Mouse (Mus musculus) brain, embryonic 14.5 days (tissue): ENCODE data around the gene Gm12830. TPM values are rescaled to one million over a fixed set of nuclear protein-coding genes. Genes with fewer than 3 reads are reported as not detected.
A peak's percentile ranks its signal among the peaks of the same experiment; 100 is the strongest.

ENCODE experiments used
- DNase-seq: peaks from one replicate; pipeline ENCODE4 v3.0.0-alpha.2; 2011; ENCODE audit warnings: low read depth
- CTCF ChIP-seq: fragments of 200-500 bp; IDR thresholded peaks from 2 replicates; pipeline ENCODE4 v1.5.1; 2012; ENCODE audit warnings: inconsistent platforms, mild to moderate bottlenecking, moderate library complexity, borderline replicate concordance; ENCODE audit not compliant: insufficient read depth, insufficient read length; ENCODE audit errors: extremely low read depth
- POLR2A ChIP-seq: fragments of 200-500 bp; IDR thresholded peaks from 2 replicates; pipeline ENCODE4 v1.6.1; 2012; ENCODE audit warnings: mild to moderate bottlenecking, inconsistent platforms, borderline replicate concordance; ENCODE audit not compliant: poor library complexity, insufficient read depth, insufficient read length, severe bottlenecking; ENCODE audit errors: extremely low read depth
- polyA plus RNA-seq: library from polyadenylated mRNA; depleted of rRNA; stranded (reverse); fragments of >200 nt; gene quantifications from 2 replicates; pipeline ENCODE4 v1.2.3, GENCODE M21; 2012; rRNA removed

Gene Gm12830
- not detected in 2 replicates for polyA plus RNA-seq

DNA sequence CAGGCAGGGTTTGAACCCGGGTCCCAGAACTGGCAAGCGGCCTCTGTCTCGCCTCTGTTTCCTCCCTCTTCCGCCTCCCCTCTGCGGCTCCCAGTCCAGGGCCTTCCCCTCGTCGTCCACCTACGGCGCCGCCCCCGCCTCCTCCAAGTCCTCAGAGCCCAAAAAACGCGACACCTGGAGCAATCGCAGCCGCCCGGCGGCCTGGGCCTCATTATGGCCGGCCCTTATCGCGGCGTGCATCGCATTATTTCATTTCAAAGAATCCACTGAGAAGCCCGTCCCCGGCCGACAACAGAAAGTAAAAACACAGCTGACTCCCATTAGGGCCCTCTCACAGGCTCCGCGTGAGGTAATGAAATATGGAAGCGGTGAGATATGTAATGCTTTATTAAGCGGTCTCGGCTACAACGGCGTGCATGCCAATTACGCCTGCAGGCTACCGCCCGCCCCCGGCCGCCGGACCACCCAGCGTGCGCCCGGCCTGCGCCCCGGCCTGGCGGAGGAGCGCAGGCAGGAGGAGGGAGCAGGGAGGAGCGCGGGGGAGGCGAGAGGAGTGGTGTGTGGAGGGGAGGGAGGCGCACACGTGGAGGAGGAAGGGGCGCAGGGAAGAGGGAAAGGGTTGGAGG, at the start of gene Gm12830:
Gene Gm12830, plus strand, starts transcription at position 156 of the 626 bp plus-strand sequence.
- DNase-seq, result peak; percentile 84
- TF ChIP-seq POLR2A (no peak), CTCF (no peak)

DNA sequence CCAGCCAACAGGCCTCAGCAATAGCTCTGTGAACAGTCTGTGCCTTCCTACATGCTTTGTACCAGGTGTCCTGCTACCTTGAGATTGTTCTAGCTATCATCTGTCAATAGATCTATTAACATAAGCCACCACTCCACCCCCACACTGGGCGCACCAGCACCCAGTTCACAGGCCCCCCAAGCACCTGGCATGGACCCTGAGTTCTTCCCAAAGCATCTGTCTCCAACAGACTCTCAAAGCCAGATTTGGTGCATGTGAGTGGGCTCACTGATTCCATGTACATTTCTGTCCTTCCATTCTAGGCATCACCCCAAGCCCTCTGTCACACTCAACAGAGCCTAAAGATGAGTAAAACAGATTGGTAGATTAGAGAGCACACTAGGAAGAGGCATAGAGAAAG, 48.2 kb upstream of the Gm12830 start:
- no peak for DNase-seq
- TF ChIP-seq POLR2A (no peak), CTCF (no peak)

DNA sequence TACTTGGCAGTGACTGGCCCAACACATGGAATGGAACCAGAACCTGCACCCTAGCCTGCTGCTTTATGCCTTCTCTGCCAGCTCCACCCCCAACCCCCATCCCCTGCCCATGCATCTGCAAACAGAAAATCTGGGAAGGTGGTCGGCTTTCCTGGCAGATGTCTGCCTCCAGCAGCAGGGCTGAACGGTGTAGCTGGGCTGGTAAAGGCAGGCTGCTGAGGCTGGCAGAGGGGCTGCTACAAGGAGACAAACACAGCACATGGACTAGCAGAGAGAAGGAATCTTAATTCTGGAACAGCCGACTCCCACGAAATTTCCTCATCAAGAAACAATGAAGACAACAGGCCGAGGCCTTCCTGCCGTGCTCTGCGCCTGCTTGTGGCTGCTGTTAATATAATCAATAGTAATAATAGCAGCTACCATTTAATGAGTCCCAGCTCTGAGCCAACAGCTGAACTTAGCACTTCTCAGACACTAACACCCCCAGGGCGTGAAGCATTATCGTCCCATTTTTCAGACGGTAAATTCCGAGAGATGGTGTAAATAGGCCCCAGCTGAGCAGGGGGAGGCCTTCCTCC, 43.8 kb upstream of the Gm12830 start:
- peak; percentile 27 for DNase-seq
- no peak for TF ChIP-seq POLR2A
- no peak for TF ChIP-seq CTCF

DNA sequence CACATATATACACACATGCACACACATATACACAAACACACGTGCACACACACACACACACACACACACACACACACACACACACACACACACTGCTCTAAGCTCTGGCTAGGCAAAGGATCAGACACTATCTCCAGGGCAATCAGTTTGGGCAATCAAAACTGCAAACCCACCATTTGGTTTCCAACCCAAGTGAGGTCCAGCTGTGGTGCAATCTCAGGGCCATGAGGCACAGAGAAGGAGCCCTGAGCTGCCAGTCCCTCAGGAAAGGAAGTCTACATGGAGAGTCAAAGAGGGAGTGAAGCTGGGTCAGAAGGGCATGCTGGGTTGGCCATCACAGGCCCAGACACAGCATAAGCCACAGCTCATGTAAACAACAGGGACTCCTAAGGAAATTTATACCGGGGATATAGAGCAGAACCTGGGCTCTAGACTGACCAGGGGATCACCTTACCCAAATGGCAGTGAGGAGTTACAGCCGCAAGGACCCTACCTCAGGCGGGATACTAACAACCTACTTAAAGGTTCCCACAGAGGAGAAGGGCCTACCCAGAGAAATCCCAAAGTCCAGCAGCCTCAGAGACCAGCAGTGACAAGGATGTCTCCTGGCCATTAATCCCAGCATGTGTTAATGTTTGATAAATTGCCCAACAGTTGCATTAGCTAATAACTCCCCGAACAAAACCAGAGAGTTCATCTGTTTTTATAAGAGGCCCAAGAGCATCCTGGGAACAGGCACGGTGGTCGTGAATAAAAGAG, 42.6 kb upstream of the Gm12830 start:
- TF ChIP-seq CTCF (no peak), POLR2A (no peak)
- DNase-seq, result no peak

DNA sequence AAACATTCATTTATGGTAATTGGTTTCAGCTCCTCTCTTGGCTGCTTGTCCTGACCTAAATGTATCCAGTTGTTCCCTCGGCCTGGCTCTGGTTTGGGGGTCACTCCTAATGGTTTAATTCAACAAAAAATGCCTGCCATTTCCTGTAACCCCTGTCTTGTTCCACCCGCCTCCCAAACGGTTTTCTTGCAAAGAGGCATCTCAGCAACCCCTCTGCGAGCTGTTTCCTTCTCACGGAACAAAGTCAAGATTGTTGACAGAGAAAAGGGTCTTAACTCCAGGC, 42.1 kb upstream of the Gm12830 start:
- TF ChIP-seq POLR2A (no peak), CTCF (no peak)
- DNase-seq, result peak; percentile 7

DNA sequence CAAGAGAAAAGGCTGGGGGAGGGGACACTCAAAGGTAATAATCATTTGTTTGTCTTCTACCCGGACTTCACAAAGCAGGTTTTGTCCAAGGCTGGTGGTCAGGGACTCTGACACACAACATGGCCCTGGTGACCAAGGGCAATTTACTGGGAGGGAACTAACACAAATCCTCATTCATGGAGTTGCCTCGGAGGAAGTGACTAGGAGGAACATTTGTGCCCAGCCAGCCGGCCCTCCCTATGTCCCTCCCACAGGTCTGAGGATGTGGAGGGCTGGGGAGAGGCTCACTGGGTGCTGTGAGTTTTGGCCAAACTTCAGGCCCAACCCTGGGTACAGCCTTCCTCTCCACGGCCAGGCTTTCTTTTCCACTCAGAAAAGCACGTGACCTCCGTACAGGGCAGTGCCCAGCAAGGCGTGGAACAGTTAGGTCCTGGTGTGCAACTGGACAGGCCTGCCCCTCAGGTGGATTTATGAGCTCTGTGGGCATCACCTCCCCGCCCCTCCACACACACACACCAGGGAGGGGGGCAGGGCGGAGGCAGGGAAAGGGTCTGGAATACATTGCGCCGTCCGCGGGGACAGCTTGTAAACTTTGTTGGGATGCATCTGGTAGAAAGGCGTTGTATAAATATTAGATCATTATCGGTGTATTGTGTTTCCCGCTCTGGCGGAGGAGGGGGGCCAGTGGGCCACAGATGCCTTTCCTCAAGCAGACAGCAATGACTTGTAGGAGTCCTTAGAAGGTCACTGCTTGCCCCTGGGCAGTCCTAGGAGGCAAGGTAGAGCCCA, 41.6 kb upstream of the Gm12830 start:
- DNase-seq, result peak; percentile 22
- TF ChIP-seq CTCF, result no peak
- no peak for TF ChIP-seq POLR2A

DNA sequence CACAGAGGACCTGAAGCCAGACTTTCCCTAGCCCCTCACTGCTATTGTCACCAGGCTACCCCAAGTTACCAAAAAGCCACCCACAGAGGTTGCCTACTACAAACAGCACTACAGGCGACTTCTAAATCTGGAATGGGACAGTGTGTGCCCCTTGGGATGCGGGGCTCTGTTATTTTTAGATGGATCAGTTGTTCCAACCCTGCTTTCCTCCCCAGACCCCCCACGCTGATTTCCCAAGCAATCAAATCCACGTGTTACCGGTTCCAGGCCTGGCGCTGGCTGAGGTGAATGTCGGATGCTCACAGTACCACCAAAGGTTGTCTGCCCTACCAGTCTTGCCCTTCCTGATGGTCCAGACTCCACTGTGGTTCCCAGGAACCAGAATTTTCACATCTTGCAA, 38.7 kb upstream of the Gm12830 start:
- DNase-seq, result no peak
- no peak for TF ChIP-seq CTCF
- TF ChIP-seq POLR2A, result no peak

DNA sequence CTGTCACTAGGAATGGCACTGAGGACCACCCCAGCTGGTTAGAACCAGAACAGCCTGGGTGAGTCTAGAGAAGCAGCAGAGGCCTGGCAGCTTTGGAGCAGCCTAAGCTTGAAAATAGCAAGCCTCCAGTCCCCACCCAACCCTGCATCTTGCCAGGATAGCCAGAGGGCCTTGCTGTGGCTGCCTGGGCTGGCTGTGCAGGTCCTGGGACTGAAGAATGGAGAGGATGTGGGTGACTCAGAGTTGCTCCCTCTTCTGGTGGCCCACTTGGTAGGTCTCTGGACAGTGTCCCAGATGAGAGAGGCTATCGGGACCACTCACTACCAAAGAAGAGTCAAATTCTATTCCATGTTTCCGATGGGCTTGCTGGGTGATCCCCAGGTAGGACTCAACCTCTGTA, 36.8 kb upstream of the Gm12830 start:
- no peak for TF ChIP-seq CTCF
- no peak for TF ChIP-seq POLR2A
- no peak for DNase-seq

DNA sequence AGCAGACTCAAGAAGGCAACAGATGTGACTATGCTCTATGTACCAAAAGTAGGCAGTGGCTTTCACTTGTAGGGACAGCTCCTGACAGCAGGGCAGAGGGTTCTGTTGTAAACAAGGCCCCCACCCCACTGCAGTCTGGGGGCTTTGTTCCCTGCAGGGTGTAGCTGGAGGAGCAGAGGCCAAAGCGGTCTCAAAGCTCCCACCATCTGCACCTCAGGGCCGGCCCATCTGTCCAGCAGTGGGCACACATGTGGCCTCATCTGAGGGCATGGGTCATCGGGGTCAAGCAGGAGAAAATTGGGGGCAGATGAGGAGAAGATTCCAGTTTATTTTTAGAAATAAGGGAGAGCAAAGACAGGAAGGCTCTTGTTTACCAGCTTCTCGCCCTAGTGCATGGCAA, 32.7 kb upstream of the Gm12830 start:
- TF ChIP-seq POLR2A (no peak), CTCF (no peak)
- no peak for DNase-seq

DNA sequence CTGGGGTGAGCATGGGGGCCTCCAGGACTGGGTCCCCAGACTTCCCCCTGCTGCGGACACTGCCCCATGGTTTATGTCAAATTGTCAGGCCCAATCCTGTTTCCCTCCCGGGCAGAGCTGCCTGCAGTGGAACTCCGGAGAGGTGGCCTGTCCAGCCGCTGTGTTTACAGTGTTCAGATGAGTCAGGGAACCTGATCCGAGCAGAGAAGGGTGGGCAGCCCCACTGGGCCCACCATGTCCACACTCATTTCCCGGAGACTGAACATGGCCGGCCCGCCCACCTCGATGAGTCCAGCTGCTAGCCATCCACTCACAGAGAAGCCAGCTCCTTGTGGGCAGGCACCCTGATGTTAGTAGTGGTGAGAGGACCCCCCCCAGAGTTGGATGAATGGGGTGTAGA, 29.9 kb upstream of the Gm12830 start:
- TF ChIP-seq CTCF (no peak), POLR2A (no peak)
- no peak for DNase-seq

DNA sequence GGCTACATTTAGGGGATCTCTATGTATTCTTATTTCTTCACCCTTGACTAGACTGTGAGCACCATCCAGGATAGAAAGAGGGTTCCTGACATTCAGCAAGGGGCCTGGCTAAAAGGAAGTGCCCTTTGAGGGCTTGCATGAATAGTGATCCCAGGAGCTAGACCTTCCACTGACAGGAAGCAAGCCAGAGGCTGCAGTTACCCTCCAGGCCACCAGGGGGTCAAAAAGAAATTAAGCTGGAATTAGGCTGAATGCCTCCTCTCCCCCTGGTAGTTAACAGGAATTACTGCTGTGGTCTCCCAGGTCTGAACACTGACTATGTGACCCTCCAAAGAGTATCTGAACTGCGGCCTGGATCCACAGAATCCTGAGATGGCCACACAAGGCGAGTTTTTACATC, 27.7 kb upstream of the Gm12830 start:
- peak; percentile 43; the same call in 1 of the 2 replicates for TF ChIP-seq CTCF
- TF ChIP-seq POLR2A, result no peak
- no peak for DNase-seq
